Mouse (Mus musculus): ENCODE results near the gene Pim1.

GRCm38 (mm10) chr17:29483282-29483681 is 7.3 kb upstream of the Pim1 start:
- TF ChIP-seq CTCF (IDR thresholded peaks at IDR 0.05; ENCODE audit: low read depth, low read length) = no peak
- no peak for TF ChIP-seq POLR2A (IDR thresholded peaks at IDR 0.05; ENCODE audit: borderline replicate concordance, low read depth, low read length)

Data from bone marrow macrophage, adult 2 months (primary cell).